Mouse (Mus musculus): ENCODE measurements around the gene Amfr. TPM values are rescaled to one million over a fixed set of nuclear protein-coding genes. Genes with fewer than 3 reads are reported as not detected.

The Amfr gene
- polyA plus RNA-seq, 1 experiment from 2014 or later: 203 TPM

DNA sequence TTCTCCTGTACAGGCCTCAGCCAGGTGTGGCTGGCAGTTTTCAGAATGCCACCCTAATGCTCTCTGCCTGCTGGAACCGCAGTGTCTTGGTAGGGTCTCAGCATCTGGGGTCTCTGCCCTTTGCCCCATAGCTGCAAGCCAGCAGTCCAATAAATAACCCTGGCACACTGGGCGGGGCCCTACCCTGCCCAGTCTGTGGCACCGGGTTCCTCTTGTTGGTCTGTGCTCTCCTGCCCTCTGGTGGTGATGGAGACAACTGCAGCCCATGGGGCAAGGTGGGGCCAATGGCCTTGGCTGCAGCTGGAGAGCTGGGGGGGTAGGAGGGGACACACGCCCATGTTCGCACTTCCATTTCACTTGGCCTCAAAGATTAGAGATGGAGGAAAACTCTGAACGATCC, 79.8 kb downstream of the Amfr start:
- peaks cover 4% of the 10 kb centered on the region for H3K27me3 ChIP-seq
- POLR2A ChIA-PET: no interaction called here
- CTCF ChIA-PET: interaction anchor here (1.0 to 1.9 kb wide), 4 partner anchors 13 to 341 kb away, joined by 3 to 6 read pairs (median 5); no protein-coding TSS in a partner anchor
- TF ChIP-seq CTCF (IDR thresholded peaks at IDR 0.05): peak; percentile 97
- peak; percentile 78 for ATAC-seq
- peak; percentile 2 for DNase-seq (ENCODE audit: low read depth, low spot score)
- in situ Hi-C loops (cut with MboI; ENCODE audit: low pct_unique_long_range_greater_than_20kb): loop anchor here (10.0 kb wide), 1 partner anchor 268 kb away; no protein-coding TSS in a partner anchor

DNA sequence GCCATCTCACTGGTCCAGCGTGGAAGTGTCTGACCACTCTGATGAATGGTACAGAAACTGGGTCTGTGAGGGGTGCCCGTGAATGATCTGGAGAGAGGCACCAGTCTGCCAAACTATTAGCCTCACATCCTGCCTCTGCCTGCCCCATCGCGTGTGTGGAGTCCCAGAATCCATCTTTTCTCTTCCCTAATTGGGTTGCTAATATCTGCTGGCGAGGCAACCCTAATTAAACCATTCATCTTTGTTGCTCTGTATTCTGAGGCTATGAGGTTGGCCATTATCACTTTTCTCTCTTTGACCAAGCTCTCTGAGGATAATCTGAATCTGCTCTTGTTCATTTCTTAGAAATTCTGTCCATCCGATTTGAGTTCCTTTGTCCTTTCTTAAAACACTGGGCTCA, 81.3 kb downstream of the Amfr start:
- POLR2A ChIA-PET: no interaction called here
- DNase-seq (ENCODE audit: low read depth, low spot score) (no peak), ATAC-seq (no peak)
- CTCF ChIA-PET: interaction anchor here (1.8 to 2.0 kb wide), 2 partner anchors 10 to 13 kb away, joined by 4 to 6 read pairs; no protein-coding TSS in a partner anchor
- no peak for TF ChIP-seq CTCF (IDR thresholded peaks at IDR 0.05)
- peaks cover 4% of the 10 kb centered on the region for H3K27me3 ChIP-seq
- in situ Hi-C loops (cut with MboI; ENCODE audit: low pct_unique_long_range_greater_than_20kb): loop anchor here (10.0 kb wide), 1 partner anchor 267 kb away; no protein-coding TSS in a partner anchor

DNA sequence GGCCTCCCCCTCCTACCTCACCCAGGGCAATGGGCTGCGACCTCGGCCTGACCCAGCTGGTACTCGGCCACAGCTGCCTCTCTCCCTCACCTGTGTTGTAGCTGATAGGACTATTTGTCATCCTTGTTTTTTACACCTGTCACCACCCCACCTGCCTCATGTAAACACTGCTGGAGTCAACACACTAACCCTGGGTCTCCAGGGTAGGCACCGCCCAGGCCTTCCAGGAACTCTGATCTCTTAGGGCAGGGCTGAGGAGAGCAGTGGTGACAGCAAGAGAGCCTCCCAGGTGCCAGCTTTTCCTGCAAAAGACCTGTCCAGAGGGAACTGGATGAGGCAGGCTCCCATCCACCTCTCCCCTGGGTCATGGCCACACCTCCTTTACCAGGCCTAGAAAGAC, 83.4 kb downstream of the Amfr start:
- H3K27me3 ChIP-seq: peaks cover 2% of the 10 kb centered on the region
- DNase-seq (ENCODE audit: low read depth, low spot score) (no peak), ATAC-seq (no peak)
- ChIA-PET POLR2A (no interaction called here), CTCF (no interaction called here)
- TF ChIP-seq CTCF (IDR thresholded peaks at IDR 0.05): no peak
- in situ Hi-C loops (cut with MboI; ENCODE audit: low pct_unique_long_range_greater_than_20kb): no loop called here

DNA sequence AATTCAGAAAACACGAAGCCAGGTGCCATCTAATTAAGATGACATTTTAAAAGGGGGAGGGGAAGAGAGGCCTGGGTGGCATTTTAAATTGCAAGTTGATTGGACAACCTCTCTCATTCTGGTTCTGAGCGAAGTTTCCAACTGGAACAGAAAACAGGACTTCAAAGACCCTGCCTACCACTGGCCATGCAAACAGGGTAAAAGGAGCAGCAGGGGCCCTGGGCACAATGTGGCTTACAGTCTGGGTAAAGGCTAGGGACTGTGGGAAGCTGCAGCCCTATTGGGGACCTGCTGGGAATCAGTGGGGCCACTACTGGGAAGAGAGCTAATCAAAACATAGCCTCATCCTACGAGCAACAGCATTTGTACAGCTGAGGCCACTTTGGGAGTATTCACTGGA, 87.1 kb downstream of the Amfr start:
- in situ Hi-C loops (cut with MboI; ENCODE audit: low pct_unique_long_range_greater_than_20kb): no loop called here
- DNase-seq (ENCODE audit: low read depth, low spot score) (no peak), ATAC-seq (no peak)
- POLR2A ChIA-PET: no interaction called here
- TF ChIP-seq CTCF (IDR thresholded peaks at IDR 0.05): no peak
- CTCF ChIA-PET: no interaction called here
- no peaks in the 10 kb centered on the region for H3K27me3 ChIP-seq

DNA sequence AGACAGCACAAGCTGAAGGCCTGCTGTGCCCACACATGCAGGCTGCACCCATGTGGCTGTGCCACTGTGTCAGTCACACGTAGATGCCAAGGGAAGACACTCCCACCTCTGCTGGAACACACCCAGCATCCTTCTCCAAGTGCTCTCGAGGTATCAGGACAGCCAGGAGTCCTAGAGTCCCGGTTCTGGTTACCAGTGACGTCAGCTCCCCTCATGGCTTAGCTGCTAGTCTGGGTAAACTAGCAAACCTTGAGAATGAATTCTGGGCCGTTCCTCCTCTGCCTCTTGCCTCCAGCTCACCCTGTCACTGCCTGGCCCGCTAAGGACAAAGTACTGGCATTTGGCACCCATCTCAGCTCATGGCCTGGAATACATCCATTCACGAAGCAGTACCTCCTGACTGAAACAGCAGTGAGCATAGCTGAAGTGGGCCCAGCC, 88.7 kb downstream of the Amfr start:
- H3K27me3 ChIP-seq: no peaks in the 10 kb centered on the region
- ChIA-PET POLR2A (no interaction called here), CTCF (no interaction called here)
- in situ Hi-C loops (cut with MboI; ENCODE audit: low pct_unique_long_range_greater_than_20kb): no loop called here
- TF ChIP-seq CTCF (IDR thresholded peaks at IDR 0.05): no peak
- no peak for DNase-seq (ENCODE audit: low read depth, low spot score)
- no peak for ATAC-seq

Other genes starting within 250 kb of the Amfr start
- 2.3 TPM for gene Gnao1, start 202.9 kb downstream of the Amfr start, polyA plus RNA-seq (2021)
- gene Nudt21, start 24.2 kb upstream of the Amfr start, polyA plus RNA-seq (2021): 59.9 TPM
- 13.4 TPM for gene Ogfod1, start 24.4 kb upstream of the Amfr start, polyA plus RNA-seq (2021)
- 28.0 TPM for gene Bbs2, start 86.1 kb upstream of the Amfr start, polyA plus RNA-seq (2021)
- not detected for gene Mt4, start 124.4 kb upstream of the Amfr start, polyA plus RNA-seq (2021)
- not detected for gene Mt3, start 139.8 kb upstream of the Amfr start, polyA plus RNA-seq (2021)
- 92.3 TPM for gene Mt2, start 159.8 kb upstream of the Amfr start, polyA plus RNA-seq (2021)
- gene Mt1, start 166.2 kb upstream of the Amfr start, polyA plus RNA-seq (2021): 131 TPM
- 54.0 TPM for gene Nup93, start 201.7 kb upstream of the Amfr start, polyA plus RNA-seq (2021)

Measured in Patski (cell line).